Mouse (Mus musculus) lung, postnatal 4 days (tissue): ENCODE data around the gene Rufy3.

Experiments used
- DNase-seq, 2 experiments: peaks; one replicate each; pipeline ENCODE4 v3.0.0; 2021

Rufy3 gene

GRCm38 (mm10) chr5:88629987-88630386, 65.1 kb downstream of the Rufy3 start:
- DNase-seq: no peak

- DNase-seq: peak; percentile 51 to 56
These were observed 66.0 kb downstream of the Rufy3 start for GRCm38 (mm10) chr5:88630883-88631282.

- DNase-seq: no peak
These were observed 66.7 kb downstream of the Rufy3 start for GRCm38 (mm10) chr5:88631545-88631944.

GRCm38 (mm10) chr5:88632463-88632862, 67.6 kb downstream of the Rufy3 start:
- DNase-seq: no peak

- no peak for DNase-seq
These were observed 69.2 kb downstream of the Rufy3 start for GRCm38 (mm10) chr5:88634076-88634475.

GRCm38 (mm10) chr5:88642786-88643185, 77.9 kb downstream of the Rufy3 start:
- no peak for DNase-seq

GRCm38 (mm10) chr5:88643491-88643890, 78.7 kb downstream of the Rufy3 start:
- no peak for DNase-seq

GRCm38 (mm10) chr5:88644901-88645300, 80.1 kb downstream of the Rufy3 start:
- DNase-seq: no peak

- no peak for DNase-seq
These were observed 80.6 kb downstream of the Rufy3 start for GRCm38 (mm10) chr5:88645405-88645804.

GRCm38 (mm10) chr5:88649250-88650173, 84.7 kb downstream of the Rufy3 start:
- DNase-seq: no peak

- DNase-seq: no peak
These were observed 87.7 kb downstream of the Rufy3 start for GRCm38 (mm10) chr5:88652589-88652988.

- no peak for DNase-seq
These were observed 93.0 kb downstream of the Rufy3 start for GRCm38 (mm10) chr5:88657868-88658267.

- no peak for DNase-seq
These were observed 98.3 kb downstream of the Rufy3 start for GRCm38 (mm10) chr5:88663151-88663550.

GRCm38 (mm10) chr5:88663875-88664274, 99.0 kb downstream of the Rufy3 start:
- no peak for DNase-seq

- peak in 1 of 2 experiments; percentile 58 for DNase-seq
These were observed 110.0 kb downstream of the Rufy3 start for GRCm38 (mm10) chr5:88674703-88675442.

GRCm38 (mm10) chr5:88675443-88676387, 110.9 kb downstream of the Rufy3 start, which contains the start of gene Grsf1:
TSS of gene Grsf1 (minus strand) at chr5:88676171.
- peak; percentile 94 to 96 for DNase-seq

- no peak for DNase-seq
These were observed 114.1 kb downstream of the Rufy3 start for GRCm38 (mm10) chr5:88678929-88679328.

GRCm38 (mm10) chr5:88679341-88679740, 114.5 kb downstream of the Rufy3 start:
- no peak for DNase-seq

GRCm38 (mm10) chr5:88680567-88680966, 115.7 kb downstream of the Rufy3 start:
- no peak for DNase-seq

GRCm38 (mm10) chr5:88683706-88684105, 118.9 kb downstream of the Rufy3 start:
- DNase-seq: no peak

GRCm38 (mm10) chr5:88684226-88684625, 119.4 kb downstream of the Rufy3 start:
- no peak for DNase-seq

GRCm38 (mm10) chr5:88685306-88685705, 120.5 kb downstream of the Rufy3 start:
- no peak for DNase-seq
